Mouse (Mus musculus): ENCODE results near the gene Nfkbid. TPM values are rescaled to one million over a fixed set of nuclear protein-coding genes. Genes with fewer than 3 reads are reported as not detected.

The Nfkbid gene
- polyA plus RNA-seq, 1 experiment from 2014 or later, result 2.3 TPM

DNA sequence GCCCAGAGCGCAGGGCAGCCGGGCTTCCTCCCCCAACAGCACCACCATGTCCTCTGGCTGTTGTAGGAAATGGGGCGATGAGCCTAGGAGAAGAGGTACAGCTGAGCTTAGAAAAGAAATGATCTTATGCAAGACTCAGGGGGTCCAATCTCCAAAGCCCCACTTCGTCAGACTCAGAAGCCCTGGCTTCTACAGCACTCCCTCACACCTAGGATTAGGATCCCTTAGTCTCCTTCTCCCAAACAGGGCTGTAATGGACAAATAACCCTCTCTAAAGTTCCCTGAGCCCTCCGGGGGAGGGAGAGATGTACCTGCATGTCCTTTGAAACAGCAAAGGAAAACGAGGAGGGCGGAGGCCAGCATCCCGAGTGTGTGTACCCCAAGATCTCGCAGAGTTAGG lies 35.0 kb downstream of the Nfkbid start:
- WGBS (ENCODE audit: insufficient replicate concordance), result 4% methylated on average over 9 of the region's 9 CpGs
- no peak overlapping the region for H3K4me2 ChIP-seq (ENCODE audit: low read depth, low read length)
- no peaks in the 10 kb centered on the region for H3K36me3 ChIP-seq (replicated peaks; ENCODE audit: insufficient read depth, low read length)
- DNase-seq (no peak), ATAC-seq (no peak)
- H3K9ac ChIP-seq (replicated peaks), result no peak overlapping the region
- TF ChIP-seq CTCF (IDR thresholded peaks at IDR 0.05; ENCODE audit: low read depth) (no peak), EP300 (IDR thresholded peaks at IDR 0.05; ENCODE audit: low read depth) (no peak)
- no peak overlapping the region for H3K4me3 ChIP-seq (ENCODE audit: low read depth, low read length)
- peaks cover 12% of the 10 kb centered on the region for H3K4me1 ChIP-seq (ENCODE audit: insufficient read depth)
- H3K9me3 ChIP-seq (ENCODE audit: low read length), result no peaks in the 10 kb centered on the region
- H3K27me3 ChIP-seq (ENCODE audit: insufficient read depth, low read length), result peaks cover 80% of the 10 kb centered on the region
- no peak overlapping the region for H3K27ac ChIP-seq (ENCODE audit: low read depth)

DNA sequence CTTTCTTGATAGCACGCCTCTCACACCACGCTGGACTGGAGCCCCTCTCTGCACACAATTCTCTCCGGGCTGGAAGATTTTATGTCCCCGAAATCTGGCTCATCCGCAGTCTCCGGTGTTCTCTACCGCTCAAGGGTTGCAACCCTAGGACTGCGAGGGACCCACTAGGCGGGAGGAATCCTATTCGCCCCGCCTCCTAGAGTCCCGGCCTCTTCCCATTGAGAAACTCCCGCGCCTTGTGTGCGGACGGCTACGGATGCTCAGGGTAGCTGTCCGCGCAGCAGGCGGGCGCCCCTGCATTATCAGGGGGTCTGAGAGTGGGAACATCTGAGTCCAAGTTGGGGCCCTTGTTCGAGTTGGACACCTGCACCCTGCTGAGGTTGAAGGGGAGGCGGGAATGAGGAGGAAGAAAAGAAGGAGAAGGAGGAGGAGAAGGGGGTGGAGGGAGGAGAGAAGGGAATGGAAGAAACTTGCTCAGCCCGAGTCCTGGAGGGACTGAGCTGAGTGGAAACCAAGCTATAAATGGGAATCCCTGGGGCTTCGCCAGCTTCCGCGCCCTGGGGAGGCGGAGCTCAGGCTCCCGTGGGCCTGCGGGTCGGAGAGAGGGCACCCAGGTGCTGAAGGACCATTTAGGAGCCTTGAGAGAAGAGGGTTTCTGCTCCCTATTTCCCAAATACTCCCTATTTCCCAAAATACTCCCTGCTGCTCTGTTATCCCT lies 35.5 kb downstream of the Nfkbid start:
- no peak overlapping the region for H3K27ac ChIP-seq (ENCODE audit: low read depth)
- H3K27me3 ChIP-seq (ENCODE audit: insufficient read depth, low read length), result peaks cover 80% of the 10 kb centered on the region
- H3K4me2 ChIP-seq (ENCODE audit: low read depth, low read length), result no peak overlapping the region
- H3K9ac ChIP-seq (replicated peaks), result no peak overlapping the region
- DNase-seq, result no peak
- no peaks in the 10 kb centered on the region for H3K9me3 ChIP-seq (ENCODE audit: low read length)
- H3K4me1 ChIP-seq (ENCODE audit: insufficient read depth), result peaks cover 12% of the 10 kb centered on the region
- no peak overlapping the region for H3K4me3 ChIP-seq (ENCODE audit: low read depth, low read length)
- TF ChIP-seq EP300 (IDR thresholded peaks at IDR 0.05; ENCODE audit: low read depth) (no peak), CTCF (IDR thresholded peaks at IDR 0.05; ENCODE audit: low read depth) (no peak)
- H3K36me3 ChIP-seq (replicated peaks; ENCODE audit: insufficient read depth, low read length), result no peaks in the 10 kb centered on the region
- ATAC-seq, result no peak
- 5% methylated on average over 31 of the region's 31 CpGs for WGBS (ENCODE audit: insufficient replicate concordance)

DNA sequence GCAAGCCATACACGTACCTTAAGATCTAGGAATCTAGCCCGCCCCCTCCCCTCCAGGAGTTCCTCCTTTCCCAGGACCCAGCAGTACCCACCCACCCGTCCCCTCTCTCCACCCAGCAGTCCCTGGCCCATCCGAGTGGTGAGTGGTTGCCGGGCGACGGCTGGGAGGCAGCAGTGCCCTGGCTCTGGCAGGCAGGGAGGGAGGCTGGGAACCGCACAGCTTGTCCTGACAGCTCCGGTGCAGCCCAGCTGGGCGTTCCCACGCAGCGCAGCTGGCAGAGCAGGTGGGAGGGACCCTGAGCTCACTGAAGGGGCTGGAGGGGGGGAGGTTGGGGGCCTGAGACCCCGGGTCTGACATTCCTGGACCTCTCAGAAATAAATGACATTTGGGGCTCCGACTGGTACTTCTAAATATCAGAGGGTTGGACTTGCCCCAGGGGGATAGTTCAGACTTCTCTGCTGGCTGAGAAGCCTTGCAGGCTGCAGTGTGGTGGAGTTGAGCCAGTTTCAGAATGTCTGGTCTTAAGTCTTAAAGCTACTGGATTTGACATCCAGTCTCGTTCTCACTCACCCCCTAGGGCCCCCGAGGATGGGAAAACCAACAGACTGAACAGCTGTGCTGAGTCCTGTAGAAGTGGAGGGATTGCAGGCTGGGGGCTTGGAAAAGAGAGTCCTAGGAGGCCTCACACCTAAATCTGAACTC lies 36.2 kb downstream of the Nfkbid start, which contains the start of the genes Kirrel2 and Nphs1:
Gene Kirrel2 (minus strand): TSS at position 62 of the 702 bp plus-strand sequence.
Gene Nphs1 (plus strand): TSS at position 687 of the 702 bp plus-strand sequence.
- no peak within 1 kb of the TSS for H3K4me2 ChIP-seq (ENCODE audit: low read depth, low read length)
- no peaks in the 10 kb centered on the region for H3K36me3 ChIP-seq (replicated peaks; ENCODE audit: insufficient read depth, low read length)
- H3K4me1 ChIP-seq (ENCODE audit: insufficient read depth), result peaks cover 12% of the 10 kb centered on the region
- H3K27me3 ChIP-seq (ENCODE audit: insufficient read depth, low read length), result peaks cover 76% of the 10 kb centered on the region
- no peak within 1 kb of the TSS for H3K4me3 ChIP-seq (ENCODE audit: low read depth, low read length)
- no peak for ATAC-seq
- no peak within 1 kb of the TSS for H3K27ac ChIP-seq (ENCODE audit: low read depth)
- no peak for TF ChIP-seq EP300 (IDR thresholded peaks at IDR 0.05; ENCODE audit: low read depth)
- TF ChIP-seq CTCF (IDR thresholded peaks at IDR 0.05; ENCODE audit: low read depth), result no peak
- H3K9me3 ChIP-seq (ENCODE audit: low read length), result no peaks in the 10 kb centered on the region
- no peak for DNase-seq
- no peak within 1 kb of the TSS for H3K9ac ChIP-seq (replicated peaks)
- WGBS (ENCODE audit: insufficient replicate concordance), result 5% methylated on average over 16 of the region's 16 CpGs

DNA sequence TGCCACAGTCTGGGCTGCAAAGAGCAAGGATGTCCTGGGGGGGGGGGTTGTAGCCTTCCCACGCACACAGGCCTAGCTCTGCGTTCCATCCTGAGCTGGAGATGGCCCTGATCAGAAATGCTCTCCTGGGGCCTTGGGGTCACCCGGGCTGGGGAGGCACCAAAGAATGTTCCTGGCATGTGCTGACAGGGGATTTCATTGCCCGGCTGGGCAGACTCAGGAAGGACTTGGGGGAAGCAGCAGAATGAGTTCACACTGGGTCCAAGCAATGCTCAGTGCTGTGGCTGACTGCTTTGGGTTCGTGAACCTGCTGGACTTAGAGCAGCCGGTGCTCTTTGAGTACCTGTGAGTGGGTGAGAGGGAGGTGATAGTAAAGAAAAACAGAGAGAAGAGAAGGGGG lies 38.0 kb downstream of the Nfkbid start:
- Histone ChIP-seq H3K9ac (replicated peaks) (no peak overlapping the region), H3K4me1 (ENCODE audit: insufficient read depth) (no peaks in the 10 kb centered on the region), H3K9me3 (ENCODE audit: low read length) (no peaks in the 10 kb centered on the region), H3K27ac (ENCODE audit: low read depth) (no peak overlapping the region), H3K4me3 (ENCODE audit: low read depth, low read length) (no peak overlapping the region), H3K27me3 (ENCODE audit: insufficient read depth, low read length) (peaks cover 62% of the 10 kb centered on the region), H3K4me2 (ENCODE audit: low read depth, low read length) (no peak overlapping the region), H3K36me3 (replicated peaks; ENCODE audit: insufficient read depth, low read length) (no peaks in the 10 kb centered on the region)
- 46% methylated on average over 6 of the region's 6 CpGs for WGBS (ENCODE audit: insufficient replicate concordance)
- TF ChIP-seq EP300 (IDR thresholded peaks at IDR 0.05; ENCODE audit: low read depth) (no peak), CTCF (IDR thresholded peaks at IDR 0.05; ENCODE audit: low read depth) (no peak)
- DNase-seq, result no peak
- no peak for ATAC-seq

DNA sequence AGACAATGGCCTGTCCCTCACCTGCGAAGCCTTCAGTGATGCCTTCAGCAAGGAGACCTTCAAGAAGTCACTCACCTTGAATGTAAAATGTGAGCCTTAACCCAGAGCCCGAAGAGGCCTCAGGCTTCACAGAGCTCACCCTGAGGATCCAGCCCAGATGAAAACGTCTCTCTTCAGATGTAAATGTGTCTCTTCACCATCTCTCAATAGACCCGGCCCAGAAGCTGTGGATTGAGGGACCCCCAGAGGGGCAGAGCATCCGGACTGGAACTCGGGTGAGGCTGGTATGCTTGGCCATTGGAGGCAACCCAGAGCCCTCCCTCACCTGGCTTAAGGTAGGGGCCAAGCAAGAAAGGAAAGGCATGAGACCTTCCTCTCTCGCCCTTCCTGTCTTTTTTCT lies 42.0 kb downstream of the Nfkbid start:
- 33% methylated on average over 7 of the region's 7 CpGs for WGBS (ENCODE audit: insufficient replicate concordance)
- no peak for ATAC-seq
- Histone ChIP-seq H3K36me3 (replicated peaks; ENCODE audit: insufficient read depth, low read length) (no peaks in the 10 kb centered on the region), H3K27ac (ENCODE audit: low read depth) (no peak overlapping the region), H3K4me1 (ENCODE audit: insufficient read depth) (no peaks in the 10 kb centered on the region), H3K4me2 (ENCODE audit: low read depth, low read length) (no peak overlapping the region), H3K27me3 (ENCODE audit: insufficient read depth, low read length) (peaks cover 54% of the 10 kb centered on the region), H3K9me3 (ENCODE audit: low read length) (no peaks in the 10 kb centered on the region), H3K4me3 (ENCODE audit: low read depth, low read length) (no peak overlapping the region), H3K9ac (replicated peaks) (no peak overlapping the region)
- TF ChIP-seq EP300 (IDR thresholded peaks at IDR 0.05; ENCODE audit: low read depth), result no peak
- TF ChIP-seq CTCF (IDR thresholded peaks at IDR 0.05; ENCODE audit: low read depth), result no peak
- DNase-seq, result no peak

DNA sequence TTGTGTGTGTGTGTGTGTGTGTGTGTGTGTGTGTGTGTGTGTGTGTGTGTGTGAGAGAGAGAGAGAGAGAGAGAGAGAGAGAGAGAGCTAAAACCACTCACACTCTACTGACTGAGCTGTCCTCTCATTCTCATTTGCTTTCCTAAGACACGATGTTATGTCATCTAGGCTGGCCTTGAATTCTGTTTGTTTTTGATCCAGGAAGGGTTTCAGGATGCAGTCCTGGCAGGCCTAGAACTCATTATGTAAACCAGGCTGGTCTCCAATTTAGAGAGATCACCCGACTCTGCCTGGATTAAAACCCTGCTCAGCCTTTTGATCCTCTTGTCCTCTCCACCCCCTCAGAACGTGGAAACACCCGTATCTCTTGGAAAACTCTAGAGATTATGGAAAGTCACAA lies 42.5 kb downstream of the Nfkbid start:
- Histone ChIP-seq H3K4me3 (ENCODE audit: low read depth, low read length) (no peak overlapping the region), H3K4me2 (ENCODE audit: low read depth, low read length) (no peak overlapping the region), H3K9me3 (ENCODE audit: low read length) (no peaks in the 10 kb centered on the region), H3K9ac (replicated peaks) (no peak overlapping the region), H3K4me1 (ENCODE audit: insufficient read depth) (no peaks in the 10 kb centered on the region), H3K36me3 (replicated peaks; ENCODE audit: insufficient read depth, low read length) (no peaks in the 10 kb centered on the region), H3K27me3 (ENCODE audit: insufficient read depth, low read length) (peaks cover 51% of the 10 kb centered on the region), H3K27ac (ENCODE audit: low read depth) (no peak overlapping the region)
- ATAC-seq, result no peak
- 26% methylated on average over 4 of the region's 4 CpGs for WGBS (ENCODE audit: insufficient replicate concordance)
- TF ChIP-seq EP300 (IDR thresholded peaks at IDR 0.05; ENCODE audit: low read depth), result no peak
- TF ChIP-seq CTCF (IDR thresholded peaks at IDR 0.05; ENCODE audit: low read depth), result no peak
- DNase-seq, result no peak
